Mouse (Mus musculus): ENCODE data around the gene Fgf2. TPM values are rescaled to one million over a fixed set of nuclear protein-coding genes. Genes with fewer than 3 reads are reported as not detected.

The Fgf2 gene
- polyA plus RNA-seq, 1 experiment: 0.88 TPM

DNA sequence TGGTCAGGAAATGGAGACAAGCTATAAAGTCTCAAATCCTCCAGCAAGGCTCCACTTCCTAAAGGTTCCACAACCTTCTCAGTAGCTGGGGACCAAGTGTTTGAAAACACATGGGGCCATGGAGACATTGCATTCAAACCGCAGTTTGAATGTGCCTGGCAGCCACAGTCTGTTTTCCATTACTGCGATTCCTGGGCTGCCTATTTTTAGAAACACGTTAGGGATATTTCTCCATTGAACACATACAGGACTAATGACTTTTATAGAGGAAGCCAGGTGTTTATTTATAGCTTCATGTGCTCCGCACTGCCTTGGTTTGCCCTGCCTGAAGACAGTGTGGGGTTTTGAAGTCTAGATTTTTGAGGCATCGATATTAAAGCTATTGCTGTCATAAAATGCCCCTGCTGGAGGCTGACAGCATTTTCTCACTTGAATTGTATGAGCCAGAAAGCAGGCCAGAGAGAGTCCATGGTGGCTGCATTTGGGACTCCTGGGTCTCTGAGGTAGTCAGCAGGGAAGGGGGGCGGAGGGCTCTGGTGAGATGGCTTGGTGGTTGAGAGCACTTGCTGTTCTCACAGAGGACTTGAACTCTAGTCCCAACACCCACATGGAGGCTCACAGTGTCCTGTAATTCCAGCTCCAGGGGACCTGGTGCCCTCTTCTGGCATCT is 35.1 kb downstream of the Fgf2 start:
- TF ChIP-seq CTCF (IDR thresholded peaks at IDR 0.05; ENCODE audit: borderline replicate concordance, extremely low read depth, insufficient read depth, insufficient read length) (no peak), POLR2A (IDR thresholded peaks at IDR 0.05; ENCODE audit: borderline replicate concordance, extremely low read depth, insufficient read depth, insufficient read length, poor library complexity, severe bottlenecking) (no peak)

DNA sequence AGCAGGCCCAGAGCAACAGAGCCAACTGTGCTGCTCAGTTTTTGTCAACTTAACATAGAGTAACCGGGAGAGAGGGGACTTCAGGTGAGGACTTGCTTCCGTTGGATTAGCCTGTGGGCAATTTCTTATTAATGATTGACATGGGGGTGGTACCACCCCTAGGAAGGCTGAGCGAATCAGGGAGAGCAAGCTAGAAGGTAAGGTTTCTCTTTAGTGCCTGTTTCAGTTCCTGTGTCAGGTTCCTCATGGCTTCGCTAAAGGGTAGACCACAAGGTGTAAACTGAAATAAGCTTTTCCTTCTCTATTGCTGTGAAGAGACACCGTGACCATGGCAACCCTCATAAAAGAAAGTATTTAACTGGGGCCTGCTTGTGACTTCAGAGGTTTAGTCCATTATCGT is 39.2 kb downstream of the Fgf2 start:
- no peak for DNase-seq (ENCODE audit: low read depth)
- TF ChIP-seq CTCF (IDR thresholded peaks at IDR 0.05; ENCODE audit: borderline replicate concordance, extremely low read depth, insufficient read depth, insufficient read length): no peak
- TF ChIP-seq POLR2A (IDR thresholded peaks at IDR 0.05; ENCODE audit: borderline replicate concordance, extremely low read depth, insufficient read depth, insufficient read length, poor library complexity, severe bottlenecking): no peak

More for the DNA sequence above, 35.1 kb downstream of the Fgf2 start:
- no peak for DNase-seq (ENCODE audit: low read depth)

DNA sequence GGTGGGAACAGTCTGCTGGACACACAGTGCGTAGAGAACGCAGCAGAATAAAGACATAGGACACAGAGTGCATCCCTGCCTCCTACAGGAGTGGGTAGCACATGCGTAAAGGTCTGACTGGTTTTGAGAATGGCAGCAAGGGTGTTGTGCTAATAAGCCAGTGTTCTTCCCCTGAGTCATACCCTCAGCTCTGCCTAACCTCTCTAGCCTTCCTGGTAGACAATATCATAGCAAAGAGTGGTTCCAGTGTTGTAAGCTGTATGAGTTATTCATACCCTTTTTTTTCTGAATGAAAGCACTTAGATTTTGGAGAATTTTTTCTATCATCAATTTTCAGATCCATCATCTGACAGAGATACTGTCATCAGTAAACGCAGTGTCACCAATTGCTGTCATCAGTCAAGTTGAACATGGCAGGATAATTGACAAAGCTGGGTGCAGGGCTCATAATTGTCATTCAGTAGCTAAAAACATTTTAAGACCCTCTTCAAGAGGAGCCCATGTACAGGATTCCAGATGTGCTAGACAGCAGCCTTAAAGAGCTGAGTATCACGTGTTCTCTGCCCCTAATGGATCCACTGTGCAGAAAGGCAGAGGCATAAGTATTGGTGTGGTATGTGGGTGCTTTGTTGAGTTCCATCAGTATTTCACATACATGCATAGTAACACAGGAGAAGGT is 48.9 kb downstream of the Fgf2 start:
- TF ChIP-seq CTCF (IDR thresholded peaks at IDR 0.05; ENCODE audit: borderline replicate concordance, extremely low read depth, insufficient read depth, insufficient read length) (no peak), POLR2A (IDR thresholded peaks at IDR 0.05; ENCODE audit: borderline replicate concordance, extremely low read depth, insufficient read depth, insufficient read length, poor library complexity, severe bottlenecking) (no peak)

DNA sequence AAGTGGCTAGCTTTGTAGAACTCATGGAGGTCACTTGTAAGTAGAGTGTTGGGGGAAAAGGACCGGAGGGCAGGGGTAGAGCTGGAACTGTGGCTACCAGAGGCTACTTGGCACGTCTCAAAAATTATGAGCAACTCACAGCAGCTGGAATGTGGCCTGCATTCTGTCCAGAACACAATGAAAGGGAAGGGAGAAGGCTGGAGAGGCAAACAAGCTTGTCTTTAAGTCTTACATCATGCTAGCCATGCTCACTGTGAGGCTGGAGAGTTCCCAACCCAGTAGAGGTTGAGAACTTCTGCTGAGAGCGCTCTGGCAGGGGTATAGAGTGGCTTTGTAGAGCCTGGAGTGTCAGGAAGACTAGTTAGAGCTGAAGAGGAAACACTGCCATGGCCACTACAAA is 49.5 kb downstream of the Fgf2 start:
- no peak for DNase-seq (ENCODE audit: low read depth)

More for the DNA sequence above, 48.9 kb downstream of the Fgf2 start:
- peak; percentile 28 for DNase-seq (ENCODE audit: low read depth)

DNA sequence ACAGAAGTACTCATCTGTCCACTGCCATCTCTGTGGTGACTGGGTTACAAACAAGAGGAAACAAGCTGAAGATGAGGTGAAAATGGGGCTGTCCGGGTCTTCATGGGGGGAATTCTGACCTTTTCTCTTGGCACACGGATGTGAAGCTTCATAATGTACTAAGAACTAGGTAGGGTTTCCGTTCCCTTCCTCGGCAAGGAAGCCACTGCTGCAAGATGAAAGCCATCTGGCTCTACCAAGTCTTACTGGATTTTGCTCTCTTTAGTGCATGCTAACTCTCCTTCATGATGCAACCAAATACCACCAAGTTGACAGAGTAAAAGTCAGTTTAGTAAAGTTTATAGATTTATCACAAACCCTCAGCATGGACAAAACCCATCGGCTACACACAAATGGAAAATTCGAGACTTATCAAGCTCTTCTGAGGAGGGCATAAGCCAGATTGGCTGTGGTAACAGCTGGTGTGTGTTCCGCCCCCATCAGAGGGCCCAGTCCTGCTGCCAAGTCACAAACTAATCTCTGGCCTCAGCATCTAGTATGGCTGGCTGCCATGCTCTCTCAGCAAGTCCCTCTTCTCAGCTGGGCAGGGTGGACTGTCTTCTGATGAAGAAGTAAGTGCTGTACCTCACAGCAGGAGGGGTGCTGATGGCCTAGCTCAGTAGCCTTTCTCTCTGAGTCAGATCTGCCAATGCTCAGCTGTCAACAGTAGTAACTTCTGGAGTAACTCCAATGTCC is 50.7 kb downstream of the Fgf2 start:
- no peak for TF ChIP-seq POLR2A (IDR thresholded peaks at IDR 0.05; ENCODE audit: borderline replicate concordance, extremely low read depth, insufficient read depth, insufficient read length, poor library complexity, severe bottlenecking)
- DNase-seq (ENCODE audit: low read depth): peak; percentile 28

More for the DNA sequence above, 49.5 kb downstream of the Fgf2 start:
- TF ChIP-seq POLR2A (IDR thresholded peaks at IDR 0.05; ENCODE audit: borderline replicate concordance, extremely low read depth, insufficient read depth, insufficient read length, poor library complexity, severe bottlenecking): no peak
- TF ChIP-seq CTCF (IDR thresholded peaks at IDR 0.05; ENCODE audit: borderline replicate concordance, extremely low read depth, insufficient read depth, insufficient read length): no peak

DNA sequence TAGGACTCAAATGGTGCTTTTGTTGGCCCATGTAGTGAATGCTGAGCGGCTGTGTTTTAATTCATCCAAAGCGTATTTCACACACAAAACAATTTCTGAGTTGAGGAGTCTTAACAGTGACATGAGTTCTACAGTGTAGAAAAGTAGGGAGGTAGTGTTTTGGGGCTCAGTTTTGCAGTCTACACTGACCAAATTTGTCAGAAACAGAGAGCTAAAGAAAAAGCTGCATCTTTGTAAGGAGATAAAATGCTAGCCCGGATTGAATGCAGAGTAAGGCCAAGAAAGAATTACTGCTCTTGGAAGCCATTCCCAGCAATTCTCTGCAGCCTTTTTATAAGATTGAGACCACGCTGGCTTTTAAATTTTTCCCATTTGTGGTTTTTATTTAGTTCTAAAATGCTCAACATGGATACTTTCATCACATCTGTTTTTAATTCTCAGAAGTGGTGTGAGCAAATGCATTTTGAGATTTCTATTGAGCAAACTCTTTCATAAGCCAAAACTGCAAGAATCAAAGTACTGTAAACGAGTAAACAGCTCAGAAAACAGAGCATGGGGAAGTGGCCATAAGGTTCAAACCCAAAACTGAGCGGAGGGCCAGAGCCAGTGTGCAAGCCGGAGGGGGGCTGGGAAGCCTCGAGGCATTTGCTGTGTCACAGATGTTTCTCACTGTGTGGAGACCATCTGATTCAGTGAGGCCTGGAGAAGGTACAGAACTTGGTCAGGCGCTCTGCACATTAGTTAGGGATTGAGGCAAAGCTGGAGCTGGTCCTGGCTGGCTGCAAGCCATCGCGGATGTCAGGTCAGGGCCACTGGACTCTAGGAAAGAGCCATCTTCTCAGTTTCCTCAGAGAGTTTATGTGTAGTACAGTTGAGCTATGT is 53.8 kb downstream of the Fgf2 start:
- TF ChIP-seq POLR2A (IDR thresholded peaks at IDR 0.05; ENCODE audit: borderline replicate concordance, extremely low read depth, insufficient read depth, insufficient read length, poor library complexity, severe bottlenecking): no peak
- no peak for TF ChIP-seq CTCF (IDR thresholded peaks at IDR 0.05; ENCODE audit: borderline replicate concordance, extremely low read depth, insufficient read depth, insufficient read length)
- peak; percentile 11 for DNase-seq (ENCODE audit: low read depth)

DNA sequence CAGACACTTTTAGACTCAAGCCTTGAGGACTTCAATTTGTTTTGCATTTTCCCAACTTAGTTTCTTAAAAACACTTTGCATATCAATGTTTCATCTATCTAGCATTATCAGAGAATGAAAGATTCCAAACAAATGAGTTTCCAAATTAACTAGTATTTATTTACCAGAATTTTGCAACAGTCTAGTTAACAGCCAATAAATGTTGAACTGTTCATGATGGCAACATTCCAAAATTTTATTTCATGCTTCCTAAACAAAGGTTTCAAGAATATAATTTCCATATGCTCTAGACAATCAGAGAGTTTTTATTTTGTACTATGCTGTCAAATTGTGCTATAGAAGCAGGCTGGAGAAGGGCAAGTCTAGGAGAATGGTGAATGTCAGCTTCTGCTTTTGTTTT is 59.5 kb downstream of the Fgf2 start:
- DNase-seq (ENCODE audit: low read depth): no peak

DNA sequence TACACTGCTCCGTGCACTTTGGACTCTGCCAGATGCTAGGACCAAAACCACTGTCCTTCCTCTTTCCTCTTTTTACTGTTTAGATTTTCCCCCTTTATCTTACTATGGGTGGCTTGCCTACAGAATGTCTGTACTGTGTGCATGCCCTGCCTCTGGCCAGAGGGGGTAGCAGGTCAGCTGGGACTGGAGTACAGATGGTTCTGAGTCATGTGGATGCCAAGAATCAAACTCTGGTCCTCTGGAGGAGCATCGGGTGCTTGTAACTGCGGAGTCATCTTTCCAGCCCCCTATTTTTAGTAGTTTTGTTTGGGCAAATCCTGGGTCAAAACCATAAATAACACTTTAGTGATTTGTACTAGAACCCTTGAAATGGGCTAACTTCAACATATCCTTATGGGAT is 65.3 kb downstream of the Fgf2 start:
- TF ChIP-seq POLR2A (IDR thresholded peaks at IDR 0.05; ENCODE audit: borderline replicate concordance, extremely low read depth, insufficient read depth, insufficient read length, poor library complexity, severe bottlenecking) (no peak), CTCF (IDR thresholded peaks at IDR 0.05; ENCODE audit: borderline replicate concordance, extremely low read depth, insufficient read depth, insufficient read length) (no peak)
- no peak for DNase-seq (ENCODE audit: low read depth)

More for the DNA sequence above, 59.5 kb downstream of the Fgf2 start:
- no peak for TF ChIP-seq POLR2A (IDR thresholded peaks at IDR 0.05; ENCODE audit: borderline replicate concordance, extremely low read depth, insufficient read depth, insufficient read length, poor library complexity, severe bottlenecking)
- TF ChIP-seq CTCF (IDR thresholded peaks at IDR 0.05; ENCODE audit: borderline replicate concordance, extremely low read depth, insufficient read depth, insufficient read length): no peak

DNA sequence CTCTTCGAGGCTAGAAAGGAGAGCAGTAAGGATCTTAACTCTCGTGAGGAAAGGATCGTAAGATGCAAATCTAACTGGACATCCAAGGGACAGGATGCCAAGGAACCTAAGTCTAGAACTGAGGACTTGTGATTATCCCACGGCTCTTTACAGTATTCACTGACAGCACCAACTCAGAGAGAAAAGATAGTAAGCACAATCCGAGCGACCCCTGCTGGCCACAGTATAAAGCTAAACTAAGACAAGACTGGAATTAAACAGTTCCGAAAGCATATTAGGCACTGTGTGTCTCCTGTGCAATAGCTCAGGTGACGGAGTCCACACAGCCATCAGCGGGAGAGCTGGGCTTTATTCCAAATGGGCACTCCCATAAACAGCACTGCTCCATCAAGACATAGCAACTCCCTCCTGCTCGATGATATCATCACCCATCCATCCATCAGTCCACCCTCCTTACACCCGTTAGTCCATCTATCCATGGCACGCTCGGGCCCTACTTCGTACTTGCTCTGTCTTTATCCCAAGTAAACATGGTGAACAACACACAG is 66.3 kb downstream of the Fgf2 start:
- TF ChIP-seq POLR2A (IDR thresholded peaks at IDR 0.05; ENCODE audit: borderline replicate concordance, extremely low read depth, insufficient read depth, insufficient read length, poor library complexity, severe bottlenecking) (no peak), CTCF (IDR thresholded peaks at IDR 0.05; ENCODE audit: borderline replicate concordance, extremely low read depth, insufficient read depth, insufficient read length) (peak; percentile 74; the same call in 1 of the 2 replicates)

DNA sequence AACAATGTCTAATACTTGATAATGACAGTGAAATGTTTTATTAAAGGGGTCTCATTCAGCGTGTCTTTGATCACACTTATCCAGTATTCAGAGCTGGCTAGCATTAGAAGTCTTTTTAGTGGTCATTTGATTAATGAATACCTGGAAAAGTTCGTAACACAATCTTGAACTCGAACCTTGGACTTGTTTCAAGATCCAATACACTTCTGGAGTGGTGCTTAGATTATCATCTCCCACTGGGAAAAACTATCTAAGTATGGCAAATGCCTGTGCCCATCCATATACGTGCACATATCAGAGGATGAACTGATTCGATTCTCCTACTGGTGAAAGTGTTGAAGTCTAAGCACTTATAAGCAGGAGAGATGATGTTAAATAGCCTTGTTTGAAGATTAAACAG is 70.2 kb downstream of the Fgf2 start:
- DNase-seq (ENCODE audit: low read depth): peak; percentile 1
- TF ChIP-seq CTCF (IDR thresholded peaks at IDR 0.05; ENCODE audit: borderline replicate concordance, extremely low read depth, insufficient read depth, insufficient read length) (no peak), POLR2A (IDR thresholded peaks at IDR 0.05; ENCODE audit: borderline replicate concordance, extremely low read depth, insufficient read depth, insufficient read length, poor library complexity, severe bottlenecking) (no peak)

More for the DNA sequence above, 66.3 kb downstream of the Fgf2 start:
- DNase-seq (ENCODE audit: low read depth): peak; percentile 85

Data from brain, embryonic 14.5 days (tissue).